Mouse (Mus musculus): ENCODE measurements around the gene Scgb1b15. TPM values are rescaled to one million over a fixed set of nuclear protein-coding genes. Genes with fewer than 3 reads are reported as not detected.
"Not testable (repeated sequence)": the region's sequence is repeated elsewhere in the genome, so short reads cannot be mapped to it uniquely, and the experiment has no call there.

Scgb1b15 gene
- not detected in 2 replicates for polyA plus RNA-seq (2012; rRNA removed)

DNA sequence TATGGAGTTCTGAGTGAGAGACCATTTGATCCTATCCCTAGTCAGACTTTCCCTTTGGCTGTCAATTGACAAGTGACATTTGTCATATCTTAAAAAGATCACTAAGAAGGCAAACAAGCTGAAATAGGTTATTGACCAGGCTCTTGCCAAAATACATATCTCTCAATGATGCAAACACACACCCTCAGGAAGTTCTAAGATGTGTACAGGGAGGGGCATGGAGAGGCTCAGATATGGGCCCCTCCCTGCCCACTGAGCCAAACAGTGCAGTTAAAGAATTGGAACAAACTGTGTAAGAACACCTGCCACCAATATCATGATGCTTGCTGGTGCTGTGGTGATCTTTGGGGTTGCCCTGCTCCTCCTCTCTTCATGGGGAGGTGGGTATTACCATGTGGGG is at the start of gene Scgb1b15:
Gene Scgb1b15, plus strand, starts transcription at position 301 of the 400 bp plus-strand sequence.
- not testable (repeated sequence) for H3K27ac ChIP-seq (ENCODE audit: control insufficient read depth, insufficient read depth, low read depth, low read length); H3K4me3 ChIP-seq (ENCODE audit: control insufficient read depth, low read depth, low read length); H3K27me3 ChIP-seq (ENCODE audit: control insufficient read depth, insufficient read depth, low read length); H3K36me3 ChIP-seq (ENCODE audit: control insufficient read depth, insufficient read depth, low read length); H3K4me1 ChIP-seq (ENCODE audit: control insufficient read depth, insufficient read depth, low read length)

DNA sequence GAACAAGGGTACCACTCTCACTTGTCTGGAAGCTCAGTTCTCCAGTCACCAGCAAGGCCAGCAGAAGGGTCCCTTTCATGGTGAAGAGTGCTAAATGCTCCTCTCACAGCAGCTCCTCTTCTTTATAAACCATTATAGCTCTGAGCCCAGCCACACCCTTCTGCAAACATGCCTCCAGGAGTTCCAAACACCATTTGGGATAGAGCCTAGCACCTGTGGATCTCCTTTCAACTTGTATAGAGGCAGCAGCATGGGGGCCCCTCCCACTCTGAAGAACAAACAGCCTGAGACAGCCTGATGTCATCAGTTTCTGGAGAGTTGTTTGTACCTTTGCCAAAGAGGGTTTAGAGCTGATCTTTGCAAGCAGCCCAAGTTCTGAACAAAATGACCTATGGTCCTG is 6.8 kb upstream of the Scgb1b15 start, which contains the start of gene Scgb2b15:
Gene Scgb2b15, minus strand, starts transcription at position 101 of the 400 bp plus-strand sequence.
- not testable (repeated sequence) for H3K36me3 ChIP-seq (ENCODE audit: control insufficient read depth, insufficient read depth, low read length); H3K4me1 ChIP-seq (ENCODE audit: control insufficient read depth, insufficient read depth, low read length); H3K27ac ChIP-seq (ENCODE audit: control insufficient read depth, insufficient read depth, low read depth, low read length); H3K4me3 ChIP-seq (ENCODE audit: control insufficient read depth, low read depth, low read length); H3K27me3 ChIP-seq (ENCODE audit: control insufficient read depth, insufficient read depth, low read length)

Other genes starting within 250 kb of the Scgb1b15 start
- gene Scgb2b15, start 6.9 kb upstream of the Scgb1b15 start, polyA plus RNA-seq (2012; rRNA removed): not detected in 2 replicates
- not detected in 2 replicates for gene Scgb2b17, start 220.0 kb downstream of the Scgb1b15 start, polyA plus RNA-seq (2012; rRNA removed)
- not detected in 2 replicates for gene Scgb1b17, start 226.9 kb downstream of the Scgb1b15 start, polyA plus RNA-seq (2012; rRNA removed)